Mouse (Mus musculus): ENCODE results near the gene Gm21985. TPM values are rescaled to one million over a fixed set of nuclear protein-coding genes. Genes with fewer than 3 reads are reported as not detected.

Gm21985 gene
- polyA plus RNA-seq, 1 experiment from 2014 or later = not detected

DNA sequence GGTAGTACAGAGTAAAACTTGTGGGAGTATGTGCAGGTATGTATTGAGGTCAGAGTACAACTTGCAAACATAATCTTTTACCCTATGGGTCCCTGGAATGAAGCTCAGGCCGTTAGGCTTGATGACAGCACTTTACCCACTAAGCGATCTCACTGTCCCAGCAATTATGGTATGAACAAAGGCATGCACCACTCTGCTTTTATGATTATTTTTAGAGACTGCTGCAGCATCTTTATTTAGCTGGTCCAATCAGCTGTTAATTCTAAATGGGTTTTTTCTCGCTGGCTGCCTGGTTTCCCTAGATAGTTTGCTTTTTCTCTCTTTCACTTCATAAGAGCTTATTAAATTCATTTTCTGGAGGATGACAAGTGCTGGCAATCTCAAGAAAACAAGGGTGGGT lies 30.1 kb downstream of the Gm21985 start:
- 92% methylated on average over 3 of the region's 3 CpGs for WGBS
- no peaks in the 10 kb centered on the region for H3K4me1 ChIP-seq (replicated peaks; ENCODE audit: control insufficient read depth, insufficient read depth, low read length)
- H3K4me2 ChIP-seq (replicated peaks; ENCODE audit: low read depth, low read length) = no peak overlapping the region
- no peaks in the 10 kb centered on the region for H3K36me3 ChIP-seq (ENCODE audit: control insufficient read depth, insufficient read depth, low read length)
- H3K27ac ChIP-seq (ENCODE audit: low read depth, low read length) = no peak overlapping the region
- no peaks in the 10 kb centered on the region for H3K9me3 ChIP-seq (ENCODE audit: control insufficient read depth, low read length)
- H3K9ac ChIP-seq (ENCODE audit: low read depth, low read length) = no peak overlapping the region
- ATAC-seq (ENCODE audit: low FRiP score) (no peak), DNase-seq (ENCODE audit: low spot score) (no peak)
- no peaks in the 10 kb centered on the region for H3K27me3 ChIP-seq (ENCODE audit: control insufficient read depth, insufficient read depth, low read length)
- H3K4me3 ChIP-seq (ENCODE audit: low read depth, low read length) = no peak overlapping the region

- no peaks in the 10 kb centered on the region for H3K4me1 ChIP-seq (replicated peaks; ENCODE audit: control insufficient read depth, insufficient read depth, low read length)
- H3K4me2 ChIP-seq (replicated peaks; ENCODE audit: low read depth, low read length) = no peak overlapping the region
- no peak for DNase-seq (ENCODE audit: low spot score)
- H3K9me3 ChIP-seq (ENCODE audit: control insufficient read depth, low read length) = no peaks in the 10 kb centered on the region
- no peaks in the 10 kb centered on the region for H3K27me3 ChIP-seq (ENCODE audit: control insufficient read depth, insufficient read depth, low read length)
- no peak for ATAC-seq (ENCODE audit: low FRiP score)
- no peaks in the 10 kb centered on the region for H3K36me3 ChIP-seq (ENCODE audit: control insufficient read depth, insufficient read depth, low read length)
- no peak overlapping the region for H3K4me3 ChIP-seq (ENCODE audit: low read depth, low read length)
- H3K27ac ChIP-seq (ENCODE audit: low read depth, low read length) = no peak overlapping the region
- no peak overlapping the region for H3K9ac ChIP-seq (ENCODE audit: low read depth, low read length)
- WGBS = 89% methylated on average over 4 of the region's 4 CpGs
Observed at GRCm38 (mm10) chr2:112298221-112298620, 32.1 kb downstream of the Gm21985 start.

GRCm38 (mm10) chr2:112308671-112309070 lies 42.6 kb downstream of the Gm21985 start:
- Histone ChIP-seq H3K27ac (ENCODE audit: low read depth, low read length) (no peak overlapping the region), H3K9ac (ENCODE audit: low read depth, low read length) (no peak overlapping the region), H3K27me3 (ENCODE audit: control insufficient read depth, insufficient read depth, low read length) (no peaks in the 10 kb centered on the region), H3K4me1 (replicated peaks; ENCODE audit: control insufficient read depth, insufficient read depth, low read length) (no peaks in the 10 kb centered on the region), H3K9me3 (ENCODE audit: control insufficient read depth, low read length) (no peaks in the 10 kb centered on the region), H3K4me3 (ENCODE audit: low read depth, low read length) (no peak overlapping the region), H3K36me3 (ENCODE audit: control insufficient read depth, insufficient read depth, low read length) (no peaks in the 10 kb centered on the region), H3K4me2 (replicated peaks; ENCODE audit: low read depth, low read length) (no peak overlapping the region)
- WGBS = 97% methylated on average over 3 of the region's 3 CpGs
- no peak for ATAC-seq (ENCODE audit: low FRiP score)
- no peak for DNase-seq (ENCODE audit: low spot score)

DNA sequence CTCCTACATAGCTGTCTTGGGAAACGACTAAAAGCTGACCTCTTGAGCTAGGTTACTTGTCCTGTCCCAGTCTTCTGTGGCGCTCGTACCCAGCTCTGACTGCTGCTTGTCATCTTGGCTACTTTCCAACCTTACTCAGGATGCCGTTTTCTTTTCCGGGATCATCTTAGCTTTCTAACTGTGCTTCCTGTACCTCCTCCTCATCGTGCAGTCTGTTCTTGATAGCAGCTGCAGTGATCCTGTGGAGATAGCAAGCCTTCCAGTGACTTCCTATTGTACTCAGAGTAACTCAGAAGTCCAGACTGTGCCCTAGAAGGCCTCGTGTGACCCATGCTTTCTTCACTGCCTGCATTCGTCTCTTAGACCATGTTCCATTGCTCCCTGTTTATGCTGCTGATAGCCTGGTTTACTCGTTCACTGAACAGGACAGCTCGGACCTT lies 43.1 kb downstream of the Gm21985 start:
- no peaks in the 10 kb centered on the region for H3K4me1 ChIP-seq (replicated peaks; ENCODE audit: control insufficient read depth, insufficient read depth, low read length)
- WGBS = 82% methylated on average over 10 of the region's 10 CpGs
- ATAC-seq (ENCODE audit: low FRiP score) = no peak
- no peaks in the 10 kb centered on the region for H3K27me3 ChIP-seq (ENCODE audit: control insufficient read depth, insufficient read depth, low read length)
- no peak for DNase-seq (ENCODE audit: low spot score)
- H3K27ac ChIP-seq (ENCODE audit: low read depth, low read length) = no peak overlapping the region
- no peak overlapping the region for H3K9ac ChIP-seq (ENCODE audit: low read depth, low read length)
- no peak overlapping the region for H3K4me3 ChIP-seq (ENCODE audit: low read depth, low read length)
- no peaks in the 10 kb centered on the region for H3K36me3 ChIP-seq (ENCODE audit: control insufficient read depth, insufficient read depth, low read length)
- H3K9me3 ChIP-seq (ENCODE audit: control insufficient read depth, low read length) = no peaks in the 10 kb centered on the region
- H3K4me2 ChIP-seq (replicated peaks; ENCODE audit: low read depth, low read length) = no peak overlapping the region

DNA sequence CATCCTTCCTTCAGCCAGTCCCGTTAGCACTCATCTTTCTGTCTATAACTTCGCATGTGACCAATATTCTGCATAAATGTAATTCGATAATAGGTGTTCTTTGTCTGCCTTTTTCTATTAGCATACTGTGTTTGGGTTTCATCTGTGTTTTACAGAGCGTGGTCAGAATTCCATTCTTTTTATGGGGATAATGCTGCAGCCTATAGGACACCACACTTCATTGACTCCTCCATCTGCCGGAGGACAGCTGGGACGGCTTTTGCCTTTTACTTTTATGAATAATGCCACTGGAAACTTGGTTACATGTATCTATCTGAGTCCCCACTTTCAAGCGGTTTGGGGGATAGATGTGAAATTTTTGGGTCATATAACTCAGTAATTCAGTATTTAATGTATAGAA lies 49.5 kb downstream of the Gm21985 start:
- Histone ChIP-seq H3K9ac (ENCODE audit: low read depth, low read length) (no peak overlapping the region), H3K4me3 (ENCODE audit: low read depth, low read length) (no peak overlapping the region), H3K27me3 (ENCODE audit: control insufficient read depth, insufficient read depth, low read length) (no peaks in the 10 kb centered on the region), H3K9me3 (ENCODE audit: control insufficient read depth, low read length) (no peaks in the 10 kb centered on the region), H3K36me3 (ENCODE audit: control insufficient read depth, insufficient read depth, low read length) (no peaks in the 10 kb centered on the region), H3K4me1 (replicated peaks; ENCODE audit: control insufficient read depth, insufficient read depth, low read length) (no peaks in the 10 kb centered on the region), H3K4me2 (replicated peaks; ENCODE audit: low read depth, low read length) (no peak overlapping the region), H3K27ac (ENCODE audit: low read depth, low read length) (no peak overlapping the region)
- ATAC-seq (ENCODE audit: low FRiP score) (no peak), DNase-seq (ENCODE audit: low spot score) (no peak)
- WGBS = 82% methylated on average over 7 of the region's 7 CpGs

GRCm38 (mm10) chr2:112318227-112318626 lies 52.1 kb downstream of the Gm21985 start:
- DNase-seq (ENCODE audit: low spot score) (no peak), ATAC-seq (ENCODE audit: low FRiP score) (no peak)
- Histone ChIP-seq H3K27me3 (ENCODE audit: control insufficient read depth, insufficient read depth, low read length) (no peaks in the 10 kb centered on the region), H3K4me3 (ENCODE audit: low read depth, low read length) (no peak overlapping the region), H3K4me2 (replicated peaks; ENCODE audit: low read depth, low read length) (no peak overlapping the region), H3K36me3 (ENCODE audit: control insufficient read depth, insufficient read depth, low read length) (no peaks in the 10 kb centered on the region), H3K9ac (ENCODE audit: low read depth, low read length) (no peak overlapping the region), H3K9me3 (ENCODE audit: control insufficient read depth, low read length) (no peaks in the 10 kb centered on the region), H3K4me1 (replicated peaks; ENCODE audit: control insufficient read depth, insufficient read depth, low read length) (no peaks in the 10 kb centered on the region), H3K27ac (ENCODE audit: low read depth, low read length) (no peak overlapping the region)
- 94% methylated on average over 2 of the region's 2 CpGs for WGBS

GRCm38 (mm10) chr2:112318905-112319304 lies 52.8 kb downstream of the Gm21985 start:
- no peaks in the 10 kb centered on the region for H3K9me3 ChIP-seq (ENCODE audit: control insufficient read depth, low read length)
- no peak overlapping the region for H3K27ac ChIP-seq (ENCODE audit: low read depth, low read length)
- no peaks in the 10 kb centered on the region for H3K36me3 ChIP-seq (ENCODE audit: control insufficient read depth, insufficient read depth, low read length)
- no peaks in the 10 kb centered on the region for H3K4me1 ChIP-seq (replicated peaks; ENCODE audit: control insufficient read depth, insufficient read depth, low read length)
- no peak overlapping the region for H3K4me2 ChIP-seq (replicated peaks; ENCODE audit: low read depth, low read length)
- H3K9ac ChIP-seq (ENCODE audit: low read depth, low read length) = no peak overlapping the region
- DNase-seq (ENCODE audit: low spot score) (no peak), ATAC-seq (ENCODE audit: low FRiP score) (no peak)
- no peak overlapping the region for H3K4me3 ChIP-seq (ENCODE audit: low read depth, low read length)
- no peaks in the 10 kb centered on the region for H3K27me3 ChIP-seq (ENCODE audit: control insufficient read depth, insufficient read depth, low read length)
- 85% methylated on average over 7 of the region's 7 CpGs for WGBS

- WGBS = 88% methylated on average over 11 of the region's 11 CpGs
- Histone ChIP-seq H3K36me3 (ENCODE audit: control insufficient read depth, insufficient read depth, low read length) (no peaks in the 10 kb centered on the region), H3K4me2 (replicated peaks; ENCODE audit: low read depth, low read length) (no peak overlapping the region), H3K9me3 (ENCODE audit: control insufficient read depth, low read length) (no peaks in the 10 kb centered on the region), H3K9ac (ENCODE audit: low read depth, low read length) (no peak overlapping the region), H3K4me3 (ENCODE audit: low read depth, low read length) (no peak overlapping the region), H3K27ac (ENCODE audit: low read depth, low read length) (no peak overlapping the region), H3K27me3 (ENCODE audit: control insufficient read depth, insufficient read depth, low read length) (no peaks in the 10 kb centered on the region), H3K4me1 (replicated peaks; ENCODE audit: control insufficient read depth, insufficient read depth, low read length) (no peaks in the 10 kb centered on the region)
- ATAC-seq (ENCODE audit: low FRiP score) (no peak), DNase-seq (ENCODE audit: low spot score) (no peak)
Observed at GRCm38 (mm10) chr2:112328069-112328777, 62.1 kb downstream of the Gm21985 start.

Data from hindbrain, embryonic 11.5 days (tissue).